Mouse (Mus musculus): Measurements from ENCODE around the gene Bag6. TPM values are rescaled to one million over a fixed set of nuclear protein-coding genes. Genes with fewer than 3 reads are reported as not detected.

Gene Bag6
- polyA plus RNA-seq, 1 experiment = 170 TPM

DNA sequence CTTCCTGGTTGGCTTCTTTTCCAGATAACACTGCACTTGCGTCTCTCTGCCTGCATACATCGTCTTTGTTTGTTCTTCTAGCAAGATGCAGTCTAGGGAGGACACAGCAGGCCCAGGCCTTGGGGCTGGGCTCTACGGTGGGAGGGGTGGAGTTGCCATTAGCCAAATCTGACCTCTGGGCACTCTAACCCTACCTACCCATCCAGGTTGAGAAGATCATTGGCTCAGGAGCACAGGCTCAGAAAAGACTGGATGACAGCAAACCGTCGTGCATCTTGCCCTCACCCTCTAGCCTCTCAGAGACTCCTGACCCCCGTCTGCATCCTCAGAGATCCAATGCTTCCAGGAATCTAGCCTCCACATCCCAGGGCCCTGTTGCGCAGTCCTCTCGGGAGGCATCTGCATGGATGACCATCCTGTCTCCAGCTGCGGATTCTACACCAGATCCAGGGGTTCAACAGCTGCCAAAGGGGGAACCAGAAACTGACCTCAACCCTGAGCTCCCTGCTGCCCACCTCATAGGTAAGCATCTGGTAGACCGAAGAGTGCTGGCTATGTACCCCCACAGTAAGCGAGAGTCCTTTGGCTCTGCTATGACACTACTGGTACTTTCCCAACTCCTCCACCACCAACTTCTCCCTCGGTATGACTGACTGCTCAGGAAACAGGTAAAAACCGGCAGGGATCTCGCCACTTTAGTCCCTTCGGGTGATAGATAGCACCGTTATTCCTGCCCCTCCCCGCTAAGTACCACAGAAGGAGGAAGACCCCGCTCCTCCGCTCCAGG, 60.1 kb downstream of the Bag6 start:
- DNase-seq (ENCODE audit: low read depth) = no peak

DNA sequence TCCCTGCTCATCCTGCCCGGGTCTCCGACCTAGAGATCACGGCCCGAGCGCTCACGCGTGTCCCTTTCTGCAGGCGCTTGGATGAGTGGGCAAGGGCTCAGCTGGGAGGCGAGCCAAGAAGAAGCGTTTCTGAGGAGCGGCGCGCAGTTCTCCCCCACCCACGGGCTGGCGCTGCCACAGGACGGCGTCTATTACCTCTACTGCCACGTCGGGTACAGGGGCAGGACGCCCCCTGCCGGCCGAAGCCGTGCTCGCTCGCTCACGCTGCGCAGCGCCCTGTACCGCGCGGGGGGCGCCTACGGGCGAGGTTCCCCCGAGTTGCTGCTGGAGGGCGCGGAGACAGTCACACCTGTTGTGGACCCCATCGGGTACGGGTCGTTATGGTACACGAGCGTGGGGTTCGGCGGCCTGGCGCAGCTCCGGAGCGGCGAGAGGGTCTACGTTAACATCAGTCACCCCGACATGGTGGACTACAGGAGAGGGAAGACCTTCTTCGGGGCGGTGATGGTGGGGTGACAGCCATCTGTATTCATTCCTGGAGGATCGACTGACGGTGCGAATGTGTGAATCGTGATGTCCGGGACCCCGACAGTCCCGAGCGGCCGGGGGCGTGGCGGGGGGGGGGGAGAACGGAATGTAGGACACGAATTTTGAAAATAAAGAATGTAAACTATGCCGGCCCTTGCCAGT, 60.8 kb downstream of the Bag6 start:
- no peak for DNase-seq (ENCODE audit: low read depth)

DNA sequence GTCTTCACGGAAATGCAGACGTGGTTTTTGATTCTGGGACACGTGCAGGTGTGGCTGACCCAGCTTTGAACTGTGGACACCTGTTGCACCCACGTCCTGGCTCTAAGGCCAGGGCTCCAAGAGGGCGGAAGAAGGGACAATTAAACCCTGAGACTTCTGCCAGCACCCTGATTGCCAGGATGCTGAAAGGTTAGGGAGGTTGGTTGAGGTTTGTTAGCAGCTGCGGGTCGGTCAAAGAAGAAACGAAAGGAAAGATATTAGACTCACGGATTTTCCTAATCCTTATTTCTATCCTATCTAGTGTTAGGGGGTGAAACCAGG, 61.3 kb downstream of the Bag6 start:
- DNase-seq (ENCODE audit: low read depth) = no peak

Other genes starting within 250 kb of the Bag6 start
- gene C2, start 236.9 kb upstream of the Bag6 start, polyA plus RNA-seq (2012; rRNA removed) = 54.9 and 69.0 TPM in 2 replicates
- gene Ehmt2, start 236.7 kb upstream of the Bag6 start, polyA plus RNA-seq (2012; rRNA removed) = 230 TPM in 2 replicates
- gene Slc44a4, start 220.7 kb upstream of the Bag6 start, polyA plus RNA-seq (2012; rRNA removed) = 48.4 and 50.0 TPM in 2 replicates
- gene Neu1, start 203.9 kb upstream of the Bag6 start, polyA plus RNA-seq (2012; rRNA removed) = 113 and 155 TPM in 2 replicates
- gene Hspa1b, start 175.9 kb upstream of the Bag6 start, polyA plus RNA-seq (2012; rRNA removed) = 58.3 and 104 TPM in 2 replicates
- 0.24 TPM in 1 of 2 replicates, not detected in the other for gene Gm20481, start 165.3 kb upstream of the Bag6 start, polyA plus RNA-seq (2012; rRNA removed)
- 37.0 and 50.4 TPM in 2 replicates for gene Hspa1a, start 163.0 kb upstream of the Bag6 start, polyA plus RNA-seq (2012; rRNA removed)
- gene Hspa1l, start 162.5 kb upstream of the Bag6 start, polyA plus RNA-seq (2012; rRNA removed) = 2.4 and 4.4 TPM in 2 replicates
- 36.8 and 54.6 TPM in 2 replicates for gene Lsm2, start 153.3 kb upstream of the Bag6 start, polyA plus RNA-seq (2012; rRNA removed)
- gene Vars, start 134.2 kb upstream of the Bag6 start, polyA plus RNA-seq (2012; rRNA removed) = 127 and 175 TPM in 2 replicates
- 1.2 and 1.3 TPM in 2 replicates for gene Vwa7, start 118.6 kb upstream of the Bag6 start, polyA plus RNA-seq (2012; rRNA removed)
- gene Sapcd1, start 107.2 kb upstream of the Bag6 start, polyA plus RNA-seq (2012; rRNA removed) = 3.0 and 3.4 TPM in 2 replicates
- gene Msh5, start 88.4 kb upstream of the Bag6 start, polyA plus RNA-seq (2012; rRNA removed) = 4.7 and 5.2 TPM in 2 replicates
- gene Clic1, start 85.2 kb upstream of the Bag6 start, polyA plus RNA-seq (2012; rRNA removed) = 129 and 133 TPM in 2 replicates
- gene Ddah2, start 76.1 kb upstream of the Bag6 start, polyA plus RNA-seq (2012; rRNA removed) = 54.7 and 62.7 TPM in 2 replicates
- gene Ly6g6c, start 69.8 kb upstream of the Bag6 start, polyA plus RNA-seq (2012; rRNA removed) = 0.61 and 0.66 TPM in 2 replicates
- gene Mpig6b, start 69.0 kb upstream of the Bag6 start, polyA plus RNA-seq (2012; rRNA removed) = 1.5 and 3.3 TPM in 2 replicates
- gene Ly6g6e, start 58.3 kb upstream of the Bag6 start, polyA plus RNA-seq (2012; rRNA removed) = 19.1 and 23.4 TPM in 2 replicates
- 15.7 and 17.2 TPM in 2 replicates for gene Ly6g6d, start 57.1 kb upstream of the Bag6 start, polyA plus RNA-seq (2012; rRNA removed)
- gene Ly6g6f, start 49.6 kb upstream of the Bag6 start, polyA plus RNA-seq (2012; rRNA removed) = 0.09 TPM in 1 of 2 replicates, not detected in the other
- 211 and 233 TPM in 2 replicates for gene Abhd16a, start 45.9 kb upstream of the Bag6 start, polyA plus RNA-seq (2012; rRNA removed)
- 2,220 and 3,034 TPM in 2 replicates for gene Ly6g5c, start 26.9 kb upstream of the Bag6 start, polyA plus RNA-seq (2012; rRNA removed)
- gene Ly6g5b, start 19.8 kb upstream of the Bag6 start, polyA plus RNA-seq (2012; rRNA removed) = 1,986 and 2,407 TPM in 2 replicates
- gene Gpank1, start 13.7 kb upstream of the Bag6 start, polyA plus RNA-seq (2012; rRNA removed) = 9.4 and 10.1 TPM in 2 replicates
- 397 and 504 TPM in 2 replicates for gene Csnk2b, start 13.1 kb upstream of the Bag6 start, polyA plus RNA-seq (2012; rRNA removed)
- gene D17H6S53E, start 8.8 kb upstream of the Bag6 start, polyA plus RNA-seq (2012; rRNA removed) = 6.4 and 7.7 TPM in 2 replicates
- gene Apom, start 3.1 kb upstream of the Bag6 start, polyA plus RNA-seq (2012; rRNA removed) = 0.11 and 0.49 TPM in 2 replicates
- gene Prrc2a, start 29.7 kb downstream of the Bag6 start, polyA plus RNA-seq (2012; rRNA removed) = 218 and 257 TPM in 2 replicates
- gene Aif1, start 40.9 kb downstream of the Bag6 start, polyA plus RNA-seq (2012; rRNA removed) = 2.5 and 3.4 TPM in 2 replicates
- gene Lst1, start 53.3 kb downstream of the Bag6 start, polyA plus RNA-seq (2012; rRNA removed) = 15.3 and 20.2 TPM in 2 replicates
- 2.7 and 3.2 TPM in 2 replicates for gene Ltb, start 59.3 kb downstream of the Bag6 start, polyA plus RNA-seq (2012; rRNA removed)
- gene Tnf, start 66.8 kb downstream of the Bag6 start, polyA plus RNA-seq (2012; rRNA removed) = 0.82 and 1.3 TPM in 2 replicates
- gene Lta, start 70.2 kb downstream of the Bag6 start, polyA plus RNA-seq (2012; rRNA removed) = 0.28 TPM in 2 replicates
- gene Gm16181, start 85.7 kb downstream of the Bag6 start, polyA plus RNA-seq (2012; rRNA removed) = 1.2 and 3.1 TPM in 2 replicates
- gene Atp6v1g2, start 98.5 kb downstream of the Bag6 start, polyA plus RNA-seq (2012; rRNA removed) = 20.9 and 22.5 TPM in 2 replicates
- 15.7 and 19.9 TPM in 2 replicates for gene Nfkbil1, start 100.6 kb downstream of the Bag6 start, polyA plus RNA-seq (2012; rRNA removed)
- 310 and 321 TPM in 2 replicates for gene Ddx39b, start 106.6 kb downstream of the Bag6 start, polyA plus RNA-seq (2012; rRNA removed)
- gene H2-D1, start 127.6 kb downstream of the Bag6 start, polyA plus RNA-seq (2012; rRNA removed) = 753 and 887 TPM in 2 replicates
- gene H2-Q1, start 185.2 kb downstream of the Bag6 start, polyA plus RNA-seq (2012; rRNA removed) = 0.04 and 0.05 TPM in 2 replicates
- gene H2-Q2, start 207.1 kb downstream of the Bag6 start, polyA plus RNA-seq (2012; rRNA removed) = 2.1 and 2.3 TPM in 2 replicates
- 40.4 and 55.1 TPM in 2 replicates for gene H2-Q4, start 244.4 kb downstream of the Bag6 start, polyA plus RNA-seq (2012; rRNA removed)

All from gonadal fat pad, adult 2 months (tissue).